Mouse (Mus musculus) kidney, embryonic 15.5 days (tissue): Measurements from ENCODE around the gene Olfr967. TPM values are rescaled to one million over a fixed set of nuclear protein-coding genes. Genes with fewer than 3 reads are reported as not detected.
"Not testable (repeated sequence)": the region's sequence is repeated elsewhere in the genome, so short reads cannot be mapped to it uniquely, and the experiment has no call there.

Experiments
- ATAC-seq: fragments of 200-750 bp; cut with Nextera tagmentation; replicated peaks from 2 replicates; pipeline ENCODE4 v1.8.0; 2017; ENCODE audit warnings: moderate TSS enrichment; ENCODE audit not compliant: low FRiP score
- H3K27ac ChIP-seq: fragments of 300-500 bp; sonication (generic); 2 replicates; pipeline ENCODE4 v1.5.1; 2015; ENCODE audit warnings: mild to moderate bottlenecking, inconsistent platforms
- H3K27me3 ChIP-seq: fragments of 300-500 bp; sonication (generic); 2 replicates; pipeline ENCODE4 v1.6.1; 2015; ENCODE audit warnings: inconsistent platforms
- H3K36me3 ChIP-seq: fragments of 300-500 bp; sonication (generic); 2 replicates; pipeline ENCODE4 v1.6.1; 2015; ENCODE audit warnings: inconsistent platforms
- H3K4me1 ChIP-seq: fragments of 300-500 bp; sonication (generic); 2 replicates; pipeline ENCODE4 v1.6.1; 2015; ENCODE audit warnings: inconsistent platforms
- H3K4me2 ChIP-seq: fragments of 300-500 bp; sonication (generic); 2 replicates; pipeline ENCODE4 v1.6.1; 2015; ENCODE audit warnings: moderate library complexity, mild to moderate bottlenecking, inconsistent platforms
- H3K4me3 ChIP-seq: fragments of 300-500 bp; sonication (generic); replicated peaks from 2 replicates; pipeline ENCODE4 v1.5.1; 2015; ENCODE audit warnings: mild to moderate bottlenecking, inconsistent platforms
- H3K9ac ChIP-seq: fragments of 300-500 bp; sonication (generic); 2 replicates; pipeline ENCODE4 v1.6.1; 2015; ENCODE audit warnings: mild to moderate bottlenecking, inconsistent platforms
- H3K9me3 ChIP-seq: fragments of 300-500 bp; sonication (generic); replicated peaks from 2 replicates; pipeline ENCODE4 v1.6.1; 2016; ENCODE audit warnings: inconsistent platforms
- WGBS: fragments of 180-500 bp; shearing (Covaris S2); methylation state at CpG from one replicate; pipeline ENCODE4 v1.1.7; 2015; ENCODE audit warnings: mixed read lengths; 5-methylcytosine and 5-hydroxymethylcytosine counted together
- polyA plus RNA-seq: library from polyadenylated mRNA; unstranded; fragments of >200 nt; fragmentation: Nextera tagmentation; extraction: Ambion mirVana; gene quantifications from 2 replicates; pipeline ENCODE4 v1.2.1, GENCODE M21; 2015

Olfr967 gene
- polyA plus RNA-seq, result not detected in 2 replicates

DNA sequence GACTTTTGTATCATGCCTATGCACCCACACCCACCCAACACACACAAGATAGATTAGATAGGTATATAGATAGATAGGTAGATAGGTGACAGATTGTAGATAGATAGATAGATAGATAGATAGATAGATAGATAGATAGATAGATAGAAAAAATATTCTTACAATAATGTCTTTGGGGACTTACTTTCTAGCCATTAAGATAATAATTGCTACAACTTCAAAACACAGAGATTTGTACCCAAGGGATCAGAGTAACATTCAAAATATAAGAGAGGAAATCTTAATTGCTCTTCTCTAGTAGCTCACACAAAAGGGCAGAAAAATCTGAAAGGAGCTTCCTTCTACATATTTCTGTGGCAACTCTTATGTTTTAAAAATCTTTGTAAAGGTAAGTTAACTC, at the start of gene Olfr967:
Gene Olfr967, plus strand, starts transcription at position 301 of the 400 bp plus-strand sequence.
- H3K36me3 ChIP-seq, result no peaks in the 10 kb centered on the region
- H3K4me1 ChIP-seq, result no peaks in the 10 kb centered on the region
- no peak within 1 kb of the TSS for H3K27ac ChIP-seq
- no peak within 1 kb of the TSS for H3K9ac ChIP-seq
- H3K27me3 ChIP-seq, result no peaks in the 10 kb centered on the region
- no peak within 1 kb of the TSS for H3K4me3 ChIP-seq
- no peaks in the 10 kb centered on the region for H3K9me3 ChIP-seq
- no peak within 1 kb of the TSS for H3K4me2 ChIP-seq
- no peak for ATAC-seq

DNA sequence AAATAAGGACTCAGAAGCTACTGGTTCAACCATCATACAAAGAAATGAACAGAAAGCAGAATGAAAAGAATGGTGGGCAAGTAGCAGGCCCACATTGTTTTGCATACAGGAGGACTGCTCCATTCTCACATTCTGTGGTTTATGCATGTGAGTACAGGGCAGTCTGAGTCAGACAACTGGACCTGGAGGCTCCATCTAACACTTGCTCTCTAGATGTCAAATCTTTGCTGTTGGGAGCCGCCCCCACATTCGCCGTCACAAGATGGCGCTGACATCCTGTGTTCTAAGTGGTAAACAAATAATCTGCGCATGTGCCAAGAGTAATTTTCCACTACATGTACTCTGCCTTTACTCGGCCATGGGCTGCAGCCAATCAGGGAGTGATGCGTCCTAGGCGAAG, 44.9 kb upstream of the Olfr967 start:
- H3K4me3 ChIP-seq, H3K4me1 ChIP-seq, H3K36me3 ChIP-seq, H3K9ac ChIP-seq, ATAC-seq, H3K9me3 ChIP-seq, H3K27ac ChIP-seq, H3K27me3 ChIP-seq, H3K4me2 ChIP-seq: not testable (repeated sequence)
- 88% methylated on average over 8 of the region's 8 CpGs for WGBS

DNA sequence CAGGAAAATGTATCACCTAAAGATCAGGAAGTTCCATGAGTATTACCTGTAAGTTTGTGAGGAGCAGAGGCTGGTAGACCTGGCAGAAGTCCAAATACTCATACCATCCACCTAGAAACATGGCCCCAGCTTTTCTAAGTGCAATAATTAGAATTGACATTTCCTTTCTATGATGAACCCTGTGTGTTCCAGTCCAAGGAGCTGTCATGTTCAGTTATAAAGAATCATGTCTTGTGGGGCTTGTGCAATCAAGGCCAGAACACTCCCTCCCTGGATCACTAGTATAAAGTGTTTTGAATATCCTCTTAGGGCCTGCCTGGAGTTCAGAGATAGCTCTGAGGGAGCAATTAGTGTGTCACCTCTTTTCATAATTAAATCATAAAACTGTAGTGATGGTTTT, 39.0 kb upstream of the Olfr967 start, which contains the start of gene Olfr149:
Gene Olfr149, minus strand, starts transcription at position 101 of the 400 bp plus-strand sequence.
- H3K4me2 ChIP-seq, result no peak within 1 kb of the TSS
- no peaks in the 10 kb centered on the region for H3K36me3 ChIP-seq
- no peak for ATAC-seq
- no peak within 1 kb of the TSS for H3K4me3 ChIP-seq
- H3K4me1 ChIP-seq, result 0 out of 2 replicates have a peak, but pooled peaks cover 5% of the 10 kb centered on the region
- H3K9me3 ChIP-seq, result no peaks in the 10 kb centered on the region
- no peaks in the 10 kb centered on the region for H3K27me3 ChIP-seq
- no peak within 1 kb of the TSS for H3K9ac ChIP-seq
- H3K27ac ChIP-seq, result no peak within 1 kb of the TSS

DNA sequence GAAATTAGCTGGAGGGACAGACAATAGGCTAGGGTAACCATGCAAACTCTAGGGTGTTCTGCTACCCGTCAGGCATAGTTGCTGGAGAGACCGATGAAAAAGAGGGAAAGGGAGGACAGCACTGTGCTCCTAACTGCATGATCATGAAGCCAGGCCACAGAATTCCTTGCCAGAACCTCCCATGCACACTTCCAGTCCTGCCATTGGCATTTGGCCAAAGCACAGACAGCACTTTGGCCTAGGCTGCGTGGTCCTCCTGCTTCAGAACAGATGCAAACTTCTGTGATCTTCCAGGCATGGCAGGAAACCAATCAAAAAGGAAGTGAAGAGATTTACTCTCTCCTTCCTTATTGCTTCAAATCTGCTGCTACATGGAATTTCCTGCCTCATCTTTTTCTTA, 37.1 kb upstream of the Olfr967 start:
- Histone ChIP-seq H3K36me3 (no peaks in the 10 kb centered on the region), H3K4me1 (0 out of 2 replicates have a peak, but pooled peaks cover 5% of the 10 kb centered on the region), H3K27ac (no peak overlapping the region), H3K4me2 (no peak overlapping the region), H3K4me3 (no peak overlapping the region), H3K9ac (no peak overlapping the region), H3K9me3 (no peaks in the 10 kb centered on the region), H3K27me3 (no peaks in the 10 kb centered on the region)
- peak; percentile 76; the same call in 1 of the 2 replicates for ATAC-seq
- WGBS, result 24% methylated on average over 3 of the region's 3 CpGs

DNA sequence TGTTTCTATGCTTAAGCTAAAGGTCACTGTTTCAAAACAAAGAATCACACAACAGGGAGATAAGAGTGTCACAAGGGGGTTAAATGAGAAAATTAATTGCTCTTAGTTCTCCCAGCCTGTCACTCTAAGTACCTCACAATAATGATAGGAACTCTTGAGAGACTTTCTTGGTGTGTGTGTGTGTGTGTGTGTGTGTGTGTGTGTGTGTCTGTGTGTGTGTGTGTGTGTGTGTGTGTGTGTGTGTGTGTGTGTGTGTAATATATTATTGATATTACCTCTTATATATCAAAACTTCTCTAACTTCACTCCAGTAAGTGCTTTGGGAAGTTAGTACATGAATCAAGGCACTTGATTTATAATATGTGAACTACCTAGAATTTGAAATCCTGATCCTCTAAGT, 35.0 kb upstream of the Olfr967 start, which contains the start of gene Olfr965:
Gene Olfr965, plus strand, starts transcription at position 301 of the 400 bp plus-strand sequence.
- Histone ChIP-seq H3K4me2 (no peak within 1 kb of the TSS), H3K9me3 (no peaks in the 10 kb centered on the region), H3K9ac (no peak within 1 kb of the TSS), H3K36me3 (no peaks in the 10 kb centered on the region), H3K27ac (no peak within 1 kb of the TSS), H3K4me1 (0 out of 2 replicates have a peak, but pooled peaks cover 5% of the 10 kb centered on the region), H3K27me3 (no peaks in the 10 kb centered on the region), H3K4me3 (no peak within 1 kb of the TSS)
- ATAC-seq, result no peak

DNA sequence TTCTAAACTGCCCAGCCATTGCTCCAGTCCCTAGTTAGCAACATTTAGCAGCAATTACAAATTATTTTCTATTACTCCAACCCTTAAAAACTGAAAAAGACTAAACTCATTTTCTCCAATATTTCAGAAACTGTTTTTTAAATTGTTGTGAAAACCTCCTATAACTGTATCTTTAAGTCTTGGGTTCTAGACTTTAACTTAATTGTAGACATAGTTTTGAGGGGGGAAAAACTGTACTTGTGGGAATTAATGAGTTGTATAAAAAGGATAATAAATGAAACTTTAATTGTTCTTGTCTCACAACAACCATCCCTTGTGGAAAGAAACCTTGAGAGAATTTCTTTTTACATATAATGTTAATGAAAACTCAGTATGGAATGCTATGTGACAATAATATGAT, 15.4 kb upstream of the Olfr967 start, which contains the start of gene Olfr150:
Gene Olfr150, plus strand, starts transcription at position 301 of the 400 bp plus-strand sequence.
- H3K27ac ChIP-seq, result no peak within 1 kb of the TSS
- no peaks in the 10 kb centered on the region for H3K27me3 ChIP-seq
- no peaks in the 10 kb centered on the region for H3K36me3 ChIP-seq
- no peaks in the 10 kb centered on the region for H3K4me1 ChIP-seq
- H3K9me3 ChIP-seq, result no peaks in the 10 kb centered on the region
- H3K9ac ChIP-seq, result no peak within 1 kb of the TSS
- no peak within 1 kb of the TSS for H3K4me2 ChIP-seq
- ATAC-seq, result no peak
- no peak within 1 kb of the TSS for H3K4me3 ChIP-seq

DNA sequence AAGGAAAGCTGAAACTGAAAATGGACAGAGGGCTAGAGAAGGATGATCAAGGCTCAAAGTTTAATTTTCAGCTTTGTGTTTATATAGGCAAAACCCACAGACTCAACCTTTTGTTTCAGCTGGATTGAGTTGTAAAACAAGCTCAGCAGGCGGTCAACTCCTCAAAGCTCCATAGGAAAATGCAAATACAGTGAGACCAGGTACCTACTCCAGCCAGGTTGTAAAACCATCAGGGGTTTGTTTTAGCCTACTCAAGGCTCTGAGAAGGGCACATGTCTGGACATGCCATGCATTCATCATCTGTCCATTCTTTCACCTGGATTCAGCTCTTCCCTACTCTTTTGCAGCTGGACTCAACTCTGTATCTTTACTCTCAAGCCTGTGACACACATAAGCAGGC, 5.3 kb upstream of the Olfr967 start:
- H3K9me3 ChIP-seq, result no peaks in the 10 kb centered on the region
- H3K27ac ChIP-seq, result no peak overlapping the region
- H3K4me3 ChIP-seq, result no peak overlapping the region
- H3K9ac ChIP-seq, result no peak overlapping the region
- no peaks in the 10 kb centered on the region for H3K27me3 ChIP-seq
- H3K4me2 ChIP-seq, result no peak overlapping the region
- 84% methylated on average over 1 of the region's 1 CpGs for WGBS
- H3K36me3 ChIP-seq, result no peaks in the 10 kb centered on the region
- H3K4me1 ChIP-seq, result no peaks in the 10 kb centered on the region
- no peak for ATAC-seq

DNA sequence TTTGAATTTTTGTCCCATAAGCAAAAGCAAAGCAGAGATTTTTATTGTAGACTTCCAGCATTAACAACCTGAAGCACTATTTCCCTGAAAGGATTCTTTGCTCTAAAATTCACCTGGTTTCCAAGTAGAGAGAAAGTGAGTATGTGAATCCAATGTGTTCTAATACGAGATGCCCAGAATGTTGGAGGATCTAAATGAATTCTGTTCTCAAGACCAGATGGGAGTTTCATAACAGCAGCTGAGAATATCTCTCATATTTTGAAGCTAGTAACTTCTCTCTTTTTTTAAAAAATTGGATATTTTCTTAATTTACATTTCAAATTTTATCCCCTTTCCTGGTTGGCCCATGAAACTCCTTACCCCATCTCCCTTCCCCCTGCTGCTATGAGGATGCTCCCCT, 379 bp downstream of the Olfr967 start:
- no peak overlapping the region for H3K9ac ChIP-seq
- H3K27me3 ChIP-seq, result no peaks in the 10 kb centered on the region
- no peak for ATAC-seq
- 75% methylated on average over 1 of the region's 1 CpGs for WGBS
- H3K4me3 ChIP-seq, result no peak overlapping the region
- H3K4me1 ChIP-seq, result no peaks in the 10 kb centered on the region
- H3K27ac ChIP-seq, result no peak overlapping the region
- no peaks in the 10 kb centered on the region for H3K36me3 ChIP-seq
- no peak overlapping the region for H3K4me2 ChIP-seq
- H3K9me3 ChIP-seq, result no peaks in the 10 kb centered on the region

DNA sequence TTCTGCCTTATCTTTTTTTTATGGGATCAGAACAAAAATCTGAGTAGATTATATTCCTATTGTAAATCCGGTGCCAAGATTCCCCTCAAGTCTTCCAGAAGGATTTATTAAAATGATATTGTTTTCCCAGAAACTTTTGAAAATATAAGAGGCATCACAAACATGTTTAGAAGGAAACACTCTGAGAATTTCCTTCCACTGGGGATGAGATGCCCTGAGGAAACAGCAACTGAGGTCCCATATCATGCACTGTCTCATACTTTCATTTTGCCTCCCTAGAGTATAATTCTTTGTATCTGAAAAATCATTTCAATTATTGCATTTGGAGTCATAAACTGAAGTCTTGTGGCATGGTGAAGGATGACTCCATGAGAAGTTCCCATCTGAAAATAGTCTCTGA, 37.1 kb downstream of the Olfr967 start, which contains the start of gene Olfr968:
Gene Olfr968, minus strand, starts transcription at position 101 of the 400 bp plus-strand sequence.
- 87% methylated on average over 1 of the region's 1 CpGs for WGBS
- no peak for ATAC-seq
- H3K9me3 ChIP-seq, result no peaks in the 10 kb centered on the region
- no peaks in the 10 kb centered on the region for H3K36me3 ChIP-seq
- no peak within 1 kb of the TSS for H3K4me2 ChIP-seq
- no peak within 1 kb of the TSS for H3K9ac ChIP-seq
- no peaks in the 10 kb centered on the region for H3K4me1 ChIP-seq
- no peak within 1 kb of the TSS for H3K27ac ChIP-seq
- no peaks in the 10 kb centered on the region for H3K27me3 ChIP-seq
- H3K4me3 ChIP-seq, result no peak within 1 kb of the TSS

DNA sequence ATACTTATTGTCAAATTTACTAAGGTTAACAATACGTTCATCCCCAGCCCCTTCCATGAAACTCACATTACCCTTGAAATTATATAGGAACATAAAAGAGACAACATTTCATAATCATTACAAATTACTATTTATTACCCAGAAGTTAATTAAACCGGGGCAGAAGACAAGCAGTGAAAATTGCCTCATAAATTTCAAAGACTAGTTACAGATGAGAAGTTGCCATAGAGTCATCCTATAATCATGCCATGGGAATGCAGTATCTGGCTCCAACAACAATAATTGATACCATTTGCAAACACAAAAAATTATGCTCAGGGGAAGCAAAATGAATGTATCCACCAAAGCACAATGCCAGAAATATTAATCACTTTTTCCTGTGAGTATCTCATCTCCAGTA, 44.5 kb downstream of the Olfr967 start, which contains the start of gene Olfr969:
Gene Olfr969, plus strand, starts transcription at position 388 of the 400 bp plus-strand sequence.
- Histone ChIP-seq H3K4me1 (no peaks in the 10 kb centered on the region), H3K4me2 (no peak within 1 kb of the TSS), H3K36me3 (no peaks in the 10 kb centered on the region), H3K27ac (no peak within 1 kb of the TSS), H3K9ac (no peak within 1 kb of the TSS), H3K4me3 (no peak within 1 kb of the TSS), H3K9me3 (no peaks in the 10 kb centered on the region), H3K27me3 (no peaks in the 10 kb centered on the region)
- no peak for ATAC-seq
- WGBS, result 60% methylated on average over 2 of the region's 2 CpGs

Other genes with a start within 250 kb of the Olfr967 start
- gene Olfr957, start 230.4 kb upstream of the Olfr967 start, polyA plus RNA-seq, result not detected in 2 replicates
- gene Olfr958, start 192.2 kb upstream of the Olfr967 start, polyA plus RNA-seq, result not detected in 2 replicates
- not detected in 2 replicates for gene Olfr959, start 170.7 kb upstream of the Olfr967 start, polyA plus RNA-seq
- gene AW551984, start 141.8 kb upstream of the Olfr967 start, polyA plus RNA-seq, result 22.0 and 23.4 TPM in 2 replicates
- gene Olfr148, start 135.6 kb upstream of the Olfr967 start, polyA plus RNA-seq, result not detected in 2 replicates
- gene Olfr960, start 124.9 kb upstream of the Olfr967 start, polyA plus RNA-seq, result 0.16 TPM in 1 of 2 replicates, not detected in the other
- gene Olfr961, start 101.2 kb upstream of the Olfr967 start, polyA plus RNA-seq, result not detected in 2 replicates
- gene Olfr963, start 79.0 kb upstream of the Olfr967 start, polyA plus RNA-seq, result not detected in 2 replicates
- gene Olfr149, start 39.1 kb upstream of the Olfr967 start, polyA plus RNA-seq, result not detected in 2 replicates
- not detected in 2 replicates for gene Olfr965, start 34.9 kb upstream of the Olfr967 start, polyA plus RNA-seq
- gene Olfr150, start 15.3 kb upstream of the Olfr967 start, polyA plus RNA-seq, result not detected in 2 replicates
- not detected in 2 replicates for gene Olfr968, start 37.0 kb downstream of the Olfr967 start, polyA plus RNA-seq
- gene Olfr969, start 44.7 kb downstream of the Olfr967 start, polyA plus RNA-seq, result not detected in 2 replicates
- not detected in 2 replicates for gene Olfr970, start 62.6 kb downstream of the Olfr967 start, polyA plus RNA-seq
- not detected in 2 replicates for gene Olfr971, start 90.6 kb downstream of the Olfr967 start, polyA plus RNA-seq
- gene Olfr972, start 120.2 kb downstream of the Olfr967 start, polyA plus RNA-seq, result not detected in 2 replicates
- gene Olfr229, start 161.1 kb downstream of the Olfr967 start, polyA plus RNA-seq, result not detected in 2 replicates
- not detected in 2 replicates for gene Olfr974, start 191.3 kb downstream of the Olfr967 start, polyA plus RNA-seq
- not detected in 2 replicates for gene Olfr975, start 205.8 kb downstream of the Olfr967 start, polyA plus RNA-seq
- not detected in 2 replicates for gene Olfr976, start 214.9 kb downstream of the Olfr967 start, polyA plus RNA-seq
- gene Olfr978, start 245.9 kb downstream of the Olfr967 start, polyA plus RNA-seq, result not detected in 2 replicates